Mouse (Mus musculus) heart, embryonic 15.5 days (tissue): ENCODE data around the gene Tprn. TPM values are rescaled to one million over a fixed set of nuclear protein-coding genes. Genes with fewer than 3 reads are reported as not detected.

Source experiments
- polyA plus RNA-seq: library from polyadenylated mRNA; unstranded; fragments of >200 nt; fragmentation: Nextera tagmentation; extraction: Ambion mirVana; gene quantifications from 2 replicates; pipeline ENCODE4 v1.2.1, GENCODE M21; 2015

Tprn gene
- polyA plus RNA-seq, 1 experiment from 2014 or later, result 3.6 TPM

Other genes starting within 250 kb of the Tprn start
- 55.9 and 68.2 TPM in 2 replicates for gene Nsmf, start 208.3 kb upstream of the Tprn start, polyA plus RNA-seq
- not detected in 2 replicates for gene Entpd8, start 182.3 kb upstream of the Tprn start, polyA plus RNA-seq
- 0.15 and 0.16 TPM in 2 replicates for gene Noxa1, start 167.5 kb upstream of the Tprn start, polyA plus RNA-seq
- gene Nrarp, start 81.9 kb upstream of the Tprn start, polyA plus RNA-seq, result 17.3 and 19.0 TPM in 2 replicates
- gene Tor4a, start 65.7 kb upstream of the Tprn start, polyA plus RNA-seq, result 5.8 and 10.3 TPM in 2 replicates
- gene Nelfb, start 51.1 kb upstream of the Tprn start, polyA plus RNA-seq, result 62.7 and 79.5 TPM in 2 replicates
- gene Stpg3, start 48.0 kb upstream of the Tprn start, polyA plus RNA-seq, result not detected in 2 replicates
- 0.57 and 0.65 TPM in 2 replicates for gene Fam166a, start 43.9 kb upstream of the Tprn start, polyA plus RNA-seq
- 358 and 463 TPM in 2 replicates for gene Tubb4b, start 37.9 kb upstream of the Tprn start, polyA plus RNA-seq
- not detected in 2 replicates for gene Slc34a3, start 28.3 kb upstream of the Tprn start, polyA plus RNA-seq
- gene Rnf224, start 25.8 kb upstream of the Tprn start, polyA plus RNA-seq, result not detected in 2 replicates
- 4.3 and 6.0 TPM in 2 replicates for gene Rnf208, start 20.4 kb upstream of the Tprn start, polyA plus RNA-seq
- 0.30 TPM in 2 replicates for gene Cysrt1, start 20.2 kb upstream of the Tprn start, polyA plus RNA-seq
- gene AL732309.1, start 15.8 kb upstream of the Tprn start, polyA plus RNA-seq, result 2.3 and 3.3 TPM in 2 replicates
- 17.6 and 18.2 TPM in 2 replicates for gene Tmem203, start 7.2 kb upstream of the Tprn start, polyA plus RNA-seq
- 137 and 152 TPM in 2 replicates for gene Ssna1, start 9.8 kb downstream of the Tprn start, polyA plus RNA-seq
- gene Anapc2, start 9.9 kb downstream of the Tprn start, polyA plus RNA-seq, result 67.5 and 92.0 TPM in 2 replicates
- not detected in 2 replicates for gene Tmem210, start 25.5 kb downstream of the Tprn start, polyA plus RNA-seq
- 0.28 and 0.89 TPM in 2 replicates for gene Lrrc26, start 27.3 kb downstream of the Tprn start, polyA plus RNA-seq
- gene Grin1, start 56.6 kb downstream of the Tprn start, polyA plus RNA-seq, result 0.25 and 0.28 TPM in 2 replicates
- gene Man1b1, start 69.7 kb downstream of the Tprn start, polyA plus RNA-seq, result 30.2 and 31.1 TPM in 2 replicates
- 9.5 and 12.5 TPM in 2 replicates for gene Dpp7, start 93.7 kb downstream of the Tprn start, polyA plus RNA-seq
- gene Uap1l1, start 103.1 kb downstream of the Tprn start, polyA plus RNA-seq, result 13.9 and 16.0 TPM in 2 replicates
- gene Sapcd2, start 109.7 kb downstream of the Tprn start, polyA plus RNA-seq, result 15.4 and 25.5 TPM in 2 replicates
- gene Entpd2, start 133.3 kb downstream of the Tprn start, polyA plus RNA-seq, result 1.8 and 4.6 TPM in 2 replicates
- 28.8 and 41.6 TPM in 2 replicates for gene Npdc1, start 136.7 kb downstream of the Tprn start, polyA plus RNA-seq
- gene Fut7, start 160.6 kb downstream of the Tprn start, polyA plus RNA-seq, result 0.08 and 0.15 TPM in 2 replicates
- gene Abca2, start 166.1 kb downstream of the Tprn start, polyA plus RNA-seq, result 3.5 and 5.6 TPM in 2 replicates
- gene Clic3, start 194.2 kb downstream of the Tprn start, polyA plus RNA-seq, result 6.1 and 9.6 TPM in 2 replicates
- gene Paxx, start 198.5 kb downstream of the Tprn start, polyA plus RNA-seq, result 31.1 and 38.0 TPM in 2 replicates
- 107 and 134 TPM in 2 replicates for gene Ptgds, start 207.4 kb downstream of the Tprn start, polyA plus RNA-seq
- not detected in 2 replicates for gene Lcn12, start 231.3 kb downstream of the Tprn start, polyA plus RNA-seq
- 72.6 and 94.1 TPM in 2 replicates for gene Fbxw5, start 238.1 kb downstream of the Tprn start, polyA plus RNA-seq
- 3.5 and 5.0 TPM in 2 replicates for gene C8g, start 239.1 kb downstream of the Tprn start, polyA plus RNA-seq